Mouse (Mus musculus) spleen, adult 18-20 months (tissue): ENCODE results near the gene Map3k6.

Experiments
- DNase-seq, 2 experiments: peaks; one replicate each; pipeline ENCODE4 v3.0.0; 2022; ENCODE audit warnings: mixed read lengths in 2 of 2

Map3k6 gene

GRCm38 (mm10) chr4:133217641-133218040 lies 23.0 kb upstream of the Map3k6 start:
- peak; percentile 42 to 72 for DNase-seq

GRCm38 (mm10) chr4:133218745-133219144 lies 21.9 kb upstream of the Map3k6 start:
- no peak for DNase-seq

- DNase-seq, result no peak
Measured at GRCm38 (mm10) chr4:133220656-133221055, 20.0 kb upstream of the Map3k6 start.

- no peak for DNase-seq
Measured at GRCm38 (mm10) chr4:133221701-133222100, 18.9 kb upstream of the Map3k6 start.

- DNase-seq, result no peak
Measured at GRCm38 (mm10) chr4:133223875-133224274, 16.7 kb upstream of the Map3k6 start.

- no peak for DNase-seq
Measured at GRCm38 (mm10) chr4:133226073-133226472, 14.5 kb upstream of the Map3k6 start.

- DNase-seq, result no peak
Measured at GRCm38 (mm10) chr4:133227636-133228035, 13.0 kb upstream of the Map3k6 start.

- DNase-seq, result no peak
Measured at GRCm38 (mm10) chr4:133229582-133229981, 11.0 kb upstream of the Map3k6 start.

GRCm38 (mm10) chr4:133233285-133233976 lies 7.2 kb upstream of the Map3k6 start:
- DNase-seq, result peak in 1 of 2 experiments; percentile 33

GRCm38 (mm10) chr4:133234771-133235170 lies 5.8 kb upstream of the Map3k6 start:
- no peak for DNase-seq

- no peak for DNase-seq
Measured at GRCm38 (mm10) chr4:133235415-133235814, 5.2 kb upstream of the Map3k6 start.

- peak; percentile 40 to 41 for DNase-seq
Measured at GRCm38 (mm10) chr4:133237911-133238310, 2.7 kb upstream of the Map3k6 start.

- peak; percentile 83 to 93 for DNase-seq
Measured at GRCm38 (mm10) chr4:133240934-133241908, 603 bp downstream of the Map3k6 start.

- no peak for DNase-seq
Measured at GRCm38 (mm10) chr4:133241910-133242309, 1.3 kb downstream of the Map3k6 start.

GRCm38 (mm10) chr4:133242710-133243109 lies 2.1 kb downstream of the Map3k6 start:
- no peak for DNase-seq

- no peak for DNase-seq
Measured at GRCm38 (mm10) chr4:133243538-133243937, 2.9 kb downstream of the Map3k6 start.

GRCm38 (mm10) chr4:133244289-133244688 lies 3.7 kb downstream of the Map3k6 start:
- DNase-seq, result no peak

- DNase-seq, result no peak
Measured at GRCm38 (mm10) chr4:133247072-133247471, 6.5 kb downstream of the Map3k6 start.

GRCm38 (mm10) chr4:133247806-133248449 lies 7.3 kb downstream of the Map3k6 start:
- no peak for DNase-seq

- DNase-seq, result peak; percentile 67 to 83
Measured at GRCm38 (mm10) chr4:133250609-133251008, 10.0 kb downstream of the Map3k6 start.

GRCm38 (mm10) chr4:133251214-133251613 lies 10.6 kb downstream of the Map3k6 start:
- no peak for DNase-seq

- DNase-seq, result no peak
Measured at GRCm38 (mm10) chr4:133252089-133252488, 11.5 kb downstream of the Map3k6 start.

- DNase-seq, result no peak
Measured at GRCm38 (mm10) chr4:133253412-133253811, 12.8 kb downstream of the Map3k6 start.
